Mouse (Mus musculus): ENCODE measurements around the gene Chil5. TPM values are rescaled to one million over a fixed set of nuclear protein-coding genes. Genes with fewer than 3 reads are reported as not detected.
A peak's percentile ranks its signal among the peaks of the same experiment; 100 is the strongest.
"Not testable (repeated sequence)": the region's sequence is repeated elsewhere in the genome, so short reads cannot be mapped to it uniquely, and the experiment has no call there.

Chil5 gene
- not detected for total RNA-seq (2021)

DNA sequence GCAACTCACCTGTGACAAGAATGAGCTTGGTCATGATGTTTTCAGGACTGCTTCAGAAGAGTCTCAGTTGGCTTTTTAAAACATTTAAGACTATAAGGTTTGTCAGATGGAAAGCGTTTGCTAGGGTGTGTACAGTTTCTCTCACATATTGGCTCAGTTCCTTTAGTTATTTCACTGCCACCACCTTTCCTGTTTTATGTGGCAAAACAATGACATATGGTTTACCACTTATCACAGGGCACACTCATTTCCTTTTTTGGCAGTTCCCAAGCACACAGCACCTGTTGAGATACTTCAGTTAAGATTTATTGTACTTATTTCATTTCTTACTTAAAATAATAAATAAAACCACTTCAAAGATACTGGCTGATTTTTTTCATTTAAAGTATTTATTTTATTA, at the start of gene Chil5:
Gene Chil5, minus strand, starts transcription at position 34 of the 400 bp plus-strand sequence.
- DNase-seq, result no peak

DNA sequence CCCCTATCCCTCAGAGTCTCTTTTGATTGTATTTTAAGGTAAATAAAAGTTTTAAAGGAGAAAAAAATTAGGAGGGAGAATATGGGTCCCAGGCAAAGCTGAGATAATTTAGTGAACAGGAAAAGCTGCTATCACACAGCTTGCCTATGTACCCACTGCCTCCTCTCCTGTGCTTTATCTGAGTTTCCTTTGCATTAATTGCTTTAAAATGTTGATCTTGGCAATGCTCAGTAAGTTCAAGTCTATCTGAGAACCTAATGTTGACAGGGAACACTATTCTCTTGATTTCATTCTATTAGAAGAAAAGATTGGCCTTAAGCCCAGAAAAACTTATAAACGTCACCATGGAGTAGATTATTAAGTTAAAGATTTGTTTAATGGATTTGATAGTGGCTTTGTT, 42.2 kb upstream of the Chil5 start:
- no peak for DNase-seq

DNA sequence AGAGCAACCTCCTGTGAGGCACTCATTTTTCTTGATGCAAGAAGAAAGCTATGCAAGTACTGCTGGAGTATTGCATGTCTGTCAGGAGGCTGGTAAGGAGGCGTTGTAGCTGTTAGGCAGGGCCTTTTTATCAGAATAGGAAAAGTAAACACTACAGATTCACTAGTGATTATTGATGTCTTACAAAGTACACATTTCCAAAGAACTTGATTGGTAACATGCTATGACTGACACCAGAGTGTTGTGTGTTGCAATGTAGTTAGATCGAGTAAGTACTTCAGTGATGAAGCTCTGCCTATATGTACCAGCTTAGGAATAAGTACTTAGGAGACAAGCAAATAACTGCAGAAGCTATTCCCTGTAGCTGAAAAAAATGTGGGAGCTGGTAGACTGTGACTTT, 38.4 kb upstream of the Chil5 start:
- DNase-seq, result no peak

DNA sequence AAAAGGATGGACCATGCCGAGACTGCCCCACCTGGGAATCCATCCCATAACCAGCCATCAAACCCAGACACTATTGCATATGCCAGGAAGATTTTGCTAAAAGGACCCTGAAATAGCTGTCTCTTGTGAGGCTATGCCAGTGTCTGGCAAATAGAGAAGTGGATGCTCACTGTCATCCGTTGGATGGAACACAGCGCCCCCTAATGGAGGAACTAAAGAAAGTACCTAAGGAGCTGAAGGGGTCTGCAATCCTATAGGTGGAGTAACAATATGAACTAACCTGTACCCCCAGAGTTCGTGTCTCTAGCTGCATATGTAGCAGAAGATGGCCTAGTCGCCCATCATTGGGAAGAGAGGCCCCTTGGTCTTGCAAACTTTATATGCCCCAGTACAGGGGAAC, 35.1 kb upstream of the Chil5 start:
- not testable (repeated sequence) for DNase-seq

DNA sequence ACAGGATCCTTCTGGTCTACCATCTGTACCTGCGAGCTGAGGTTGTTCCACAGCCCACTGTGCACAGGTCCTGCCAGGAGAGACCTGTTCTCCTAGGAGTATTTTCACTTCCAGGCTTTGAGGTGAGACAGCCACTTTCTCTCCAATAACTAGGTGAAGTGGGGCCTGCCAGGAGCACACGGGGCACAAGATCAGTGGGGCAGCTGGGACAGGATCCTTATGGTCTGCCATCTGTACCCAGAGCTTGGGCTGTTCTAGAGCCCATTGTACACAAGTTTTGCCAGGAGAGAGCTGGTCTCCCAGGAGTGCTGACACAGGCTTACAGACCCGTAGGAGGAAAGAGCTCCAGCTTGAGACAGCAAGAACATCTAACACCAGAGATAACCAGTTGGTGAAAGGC, 25.4 kb upstream of the Chil5 start:
- no peak for DNase-seq

DNA sequence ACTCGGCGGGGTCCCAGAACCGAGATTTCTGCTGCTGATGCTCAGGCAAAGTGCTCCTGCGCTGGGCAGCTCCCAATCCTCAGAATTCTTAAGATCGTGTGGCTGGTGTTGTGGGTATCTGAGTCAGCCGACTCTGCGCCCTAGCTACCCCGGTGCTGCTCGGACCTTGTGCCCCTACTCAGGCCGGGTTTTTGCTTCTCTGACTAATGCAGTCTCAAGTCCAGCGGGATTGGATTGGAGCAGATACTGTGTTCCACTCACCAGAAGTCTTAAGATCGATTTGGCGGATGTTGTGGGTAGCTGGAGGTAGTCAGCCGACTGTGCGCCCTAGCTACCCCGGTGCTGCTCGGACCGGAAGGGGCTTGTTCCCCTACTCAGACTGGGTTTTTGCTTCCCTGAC, 19.3 kb upstream of the Chil5 start:
- no peak for DNase-seq

DNA sequence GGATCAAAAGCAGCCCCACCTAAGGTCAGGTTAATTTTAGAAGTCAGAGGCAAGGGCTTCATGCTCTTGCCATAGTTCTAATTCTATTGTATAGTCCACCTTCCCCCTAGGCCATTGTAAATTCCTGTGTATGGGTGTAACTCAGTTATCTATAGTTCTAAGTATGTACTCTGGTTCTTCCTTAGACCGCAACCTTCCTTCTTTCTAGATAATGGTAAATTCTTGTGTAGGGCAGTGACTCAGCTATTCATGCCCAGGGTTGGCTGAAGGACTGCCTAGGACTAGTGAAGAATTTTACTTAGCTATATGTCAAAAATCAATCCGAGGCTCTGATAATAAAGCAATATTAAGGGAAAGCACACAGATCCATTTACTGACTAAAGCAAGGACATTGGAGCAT, 7.7 kb upstream of the Chil5 start:
- DNase-seq, result no peak

DNA sequence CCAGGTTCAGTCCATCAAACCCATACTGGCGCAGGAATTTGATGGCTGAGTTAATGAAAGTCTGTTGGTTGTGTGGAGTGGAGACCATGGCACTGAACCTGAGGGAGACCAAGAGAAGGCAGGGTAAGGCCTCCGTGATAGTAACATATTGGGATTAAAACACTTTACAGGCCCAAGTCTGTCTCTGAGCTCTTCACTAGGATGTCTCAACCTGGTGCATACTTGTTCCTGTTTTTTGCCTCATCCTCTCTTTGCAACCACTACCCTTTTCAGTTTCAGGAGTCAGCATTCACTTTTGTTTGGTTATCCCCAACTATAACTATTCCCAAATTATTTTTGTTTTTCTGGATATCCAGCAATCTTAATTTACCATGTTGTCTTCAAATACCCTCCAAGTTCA, 8.5 kb downstream of the Chil5 start:
- DNase-seq, result no peak

DNA sequence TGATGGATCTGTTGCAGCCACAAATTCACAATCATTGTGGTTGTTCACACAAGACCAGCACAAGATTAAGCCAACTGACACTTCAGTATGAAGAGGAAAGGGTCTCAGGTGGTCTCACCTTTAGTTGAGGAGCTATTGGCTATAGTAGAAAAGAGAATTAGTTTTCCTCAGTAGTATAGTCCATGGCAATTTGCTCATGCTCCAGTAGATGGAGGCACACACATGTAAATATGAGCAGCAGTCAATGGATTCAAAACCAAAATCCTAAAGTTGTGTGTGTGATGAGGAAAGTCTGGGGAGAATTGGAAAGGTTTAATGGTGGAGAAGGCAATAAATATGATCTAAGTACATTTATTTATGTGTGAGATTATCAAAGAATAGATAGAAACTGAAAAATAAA, 10.8 kb downstream of the Chil5 start:
- DNase-seq, result no peak

DNA sequence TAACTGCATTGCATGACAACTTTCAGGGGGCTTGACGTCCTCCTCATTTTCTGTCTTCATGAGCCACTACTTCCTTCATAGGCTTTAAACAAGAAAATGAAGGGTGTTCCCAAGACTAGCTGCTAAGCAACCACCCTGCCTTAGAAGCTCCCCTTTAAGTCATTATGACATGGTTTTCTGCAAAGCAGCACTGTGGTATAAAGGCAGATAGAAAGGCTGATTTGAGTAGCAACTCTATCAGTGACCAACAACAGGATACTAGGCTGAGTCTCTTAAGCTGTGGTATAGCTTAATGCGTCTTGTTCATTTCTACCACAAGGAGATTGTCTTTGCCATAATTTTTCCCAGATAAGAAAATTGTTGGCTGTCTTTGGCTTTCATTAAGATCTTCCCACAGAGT, 18.1 kb downstream of the Chil5 start, which contains the start of gene Pifo:
Gene Pifo, minus strand, starts transcription at position 101 of the 400 bp plus-strand sequence.
- DNase-seq, result no peak

DNA sequence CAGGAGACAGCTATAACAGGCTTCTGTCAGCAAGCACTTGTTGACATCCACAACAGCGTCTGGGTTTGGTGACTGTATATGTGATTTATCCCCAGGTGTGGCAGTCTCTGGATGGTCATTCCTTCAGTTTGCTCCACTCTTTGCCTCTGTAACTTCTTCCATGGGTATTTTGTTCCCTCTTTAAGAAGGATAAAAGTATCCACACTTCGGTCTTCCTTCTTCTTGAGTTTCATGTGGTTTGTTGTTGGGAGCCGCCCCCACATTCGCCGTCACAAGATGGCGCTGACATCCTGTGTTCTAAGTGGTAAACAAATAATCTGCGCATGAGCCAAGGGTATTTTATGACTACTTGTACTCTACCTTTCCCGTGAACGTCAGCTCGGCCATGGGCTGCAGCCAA, 29.3 kb downstream of the Chil5 start:
- DNase-seq, result not testable (repeated sequence)

DNA sequence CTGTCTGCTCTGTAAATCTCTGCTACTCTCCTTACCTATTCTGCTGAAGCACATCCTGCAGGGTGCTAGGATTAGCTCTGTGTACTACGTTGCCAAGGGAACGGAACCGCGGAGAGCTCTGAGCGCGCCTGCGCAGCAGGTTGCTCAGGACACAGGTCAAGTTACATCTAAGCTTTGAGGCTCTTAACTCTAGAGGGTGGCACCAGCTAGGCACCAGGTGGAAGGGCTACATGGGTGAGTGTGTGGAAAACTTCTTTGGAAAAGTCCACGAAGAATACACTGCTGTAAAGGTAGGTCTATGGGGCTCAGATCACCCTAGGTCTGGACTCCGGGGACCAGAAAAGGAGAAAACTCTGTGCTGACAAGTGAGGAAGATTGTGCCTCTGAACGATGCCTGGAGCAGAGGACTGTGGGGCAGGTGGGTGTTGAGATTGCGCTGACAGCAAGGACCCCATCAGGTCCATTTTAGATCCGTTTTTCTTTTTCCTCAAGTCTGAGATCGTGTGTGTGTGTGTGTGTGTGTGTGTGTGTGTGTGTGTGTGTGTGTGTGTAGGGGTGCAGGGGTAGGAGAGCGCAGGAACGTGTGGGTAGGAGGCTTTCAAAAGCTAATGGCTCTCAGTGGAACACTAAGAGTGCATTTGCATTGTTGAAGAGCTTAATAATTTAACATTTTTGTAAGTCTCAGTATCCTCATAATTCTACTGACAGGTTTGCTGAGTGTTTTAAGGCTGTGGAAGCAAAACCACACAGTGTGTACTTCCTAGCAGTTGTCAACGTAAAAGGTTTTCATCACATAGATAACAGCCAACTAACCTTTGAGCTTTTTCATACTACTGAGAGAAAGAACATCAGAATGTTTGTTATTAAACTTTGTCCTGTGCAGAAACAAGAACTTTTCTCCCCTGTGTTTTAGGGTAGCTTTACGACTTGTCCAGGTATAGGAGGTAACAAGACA, 30.9 kb downstream of the Chil5 start:
- peak; percentile 16 to 18 for DNase-seq

DNA sequence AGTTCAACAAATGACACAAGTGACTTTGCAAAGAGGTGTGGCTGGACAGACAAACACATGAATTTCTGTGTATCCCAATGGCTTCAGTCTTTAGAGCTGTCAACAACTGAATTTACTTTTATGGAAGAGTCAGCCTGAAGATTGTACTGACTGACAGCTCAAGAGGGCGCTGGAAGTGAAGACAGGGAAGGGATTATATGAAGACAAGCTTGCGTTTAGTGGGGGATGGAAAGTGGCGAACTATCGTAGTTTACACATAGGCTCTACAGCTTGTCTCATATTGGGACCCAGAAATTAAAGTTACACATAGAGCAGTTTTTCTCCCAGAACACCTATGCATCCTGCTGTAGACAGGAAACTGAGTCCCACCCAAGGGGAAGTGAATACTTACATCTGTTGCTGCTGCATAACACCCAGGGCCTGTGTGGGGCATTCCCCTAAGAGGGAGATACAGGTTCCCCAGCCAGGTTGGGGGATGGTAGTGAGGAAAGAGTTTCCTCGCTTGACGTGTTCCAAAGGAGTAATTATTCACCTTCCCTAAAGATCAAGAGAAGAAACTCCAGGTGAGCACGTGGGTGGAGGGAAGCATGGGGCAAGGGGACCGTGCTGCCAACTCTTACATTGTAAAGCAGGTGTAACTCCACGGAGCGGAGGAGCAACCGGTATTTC, 31.8 kb downstream of the Chil5 start:
- no peak for DNase-seq

DNA sequence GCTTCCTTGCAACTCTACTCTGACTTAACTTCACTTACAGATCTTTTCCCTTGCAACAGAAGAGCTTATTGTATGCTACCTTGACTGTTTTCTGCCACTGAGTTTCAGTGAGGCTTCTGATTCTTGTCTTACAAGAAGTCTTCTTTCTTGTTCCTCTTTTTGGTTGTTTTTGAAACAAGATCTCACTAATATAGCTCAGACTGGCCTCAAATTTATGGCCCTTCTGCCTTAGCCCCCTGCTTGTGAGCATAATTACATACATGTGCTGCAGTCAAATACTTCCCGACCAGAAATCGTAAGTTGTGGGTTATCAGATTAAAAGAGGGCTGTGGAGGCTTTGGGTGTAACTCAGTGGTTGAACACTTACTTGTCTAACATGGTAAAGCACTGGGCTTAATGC, 37.9 kb downstream of the Chil5 start:
- no peak for DNase-seq

DNA sequence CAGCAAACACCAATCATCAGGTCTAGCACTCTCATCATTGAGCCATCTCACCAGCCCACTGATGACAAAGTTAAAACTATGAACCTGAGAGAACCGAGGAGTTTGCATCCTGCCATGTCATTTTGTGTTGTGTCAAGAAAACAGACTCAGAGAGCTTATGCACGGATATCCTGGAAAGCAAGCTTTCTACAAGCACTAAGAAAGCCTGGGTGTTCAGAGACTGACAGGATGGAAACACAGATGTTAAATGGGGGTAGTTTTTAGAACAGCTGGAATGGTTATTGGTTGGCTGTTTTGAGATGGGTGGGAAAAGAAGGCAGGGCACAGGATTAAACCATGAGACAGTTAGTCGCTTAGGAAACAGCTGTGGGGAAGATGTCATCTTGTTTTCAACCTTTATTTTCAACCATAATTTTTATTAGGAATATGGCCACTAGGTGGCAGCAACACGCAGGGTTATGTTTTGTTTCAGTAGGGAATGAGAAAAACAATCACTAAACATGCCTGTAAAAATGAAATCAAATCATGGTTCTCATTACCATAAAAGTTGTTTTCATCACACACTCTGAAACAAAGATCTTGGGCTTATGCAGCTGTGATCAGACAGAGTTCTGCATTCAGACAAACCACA, 40.8 kb downstream of the Chil5 start:
- DNase-seq, result peak; percentile 11 to 31

DNA sequence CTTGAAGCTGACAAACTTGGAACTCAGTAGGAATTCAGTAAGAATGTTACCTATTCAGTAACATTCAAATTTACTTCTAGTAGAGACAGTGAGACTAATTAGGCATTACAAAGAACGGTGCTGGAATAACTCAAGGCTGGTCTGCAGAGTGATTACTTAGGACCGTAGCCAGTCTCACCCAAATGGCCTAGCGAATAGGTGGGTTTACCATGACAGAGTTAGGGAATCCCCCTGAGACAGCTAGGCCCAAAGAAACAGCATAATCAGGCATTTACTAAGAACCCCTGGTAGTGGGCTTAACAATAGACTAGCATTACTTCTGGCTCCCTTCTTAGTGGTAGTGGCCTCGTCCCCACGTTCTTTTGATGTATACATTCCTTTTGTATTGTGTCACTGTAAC, 43.0 kb downstream of the Chil5 start:
- DNase-seq, result not testable (repeated sequence)

DNA sequence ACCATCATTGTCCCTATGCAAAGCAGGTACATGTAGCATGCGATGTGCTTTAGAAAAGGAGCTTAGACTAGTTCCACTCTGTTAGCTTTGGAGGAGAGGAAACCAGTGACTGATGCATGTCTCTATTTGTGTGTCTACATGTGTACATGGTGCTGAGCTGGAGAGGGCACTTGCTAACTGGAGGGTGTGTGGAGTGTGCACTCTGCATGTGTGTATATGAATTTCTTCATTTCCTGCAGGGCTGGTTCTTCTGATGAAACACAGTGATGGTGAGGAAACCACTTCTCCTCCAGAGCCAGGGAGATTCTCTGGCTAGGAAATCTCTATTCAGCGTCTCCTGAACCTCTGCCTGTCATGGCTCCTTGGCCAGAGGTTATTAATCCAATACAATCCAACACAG, 58.4 kb downstream of the Chil5 start:
- DNase-seq, result no peak

DNA sequence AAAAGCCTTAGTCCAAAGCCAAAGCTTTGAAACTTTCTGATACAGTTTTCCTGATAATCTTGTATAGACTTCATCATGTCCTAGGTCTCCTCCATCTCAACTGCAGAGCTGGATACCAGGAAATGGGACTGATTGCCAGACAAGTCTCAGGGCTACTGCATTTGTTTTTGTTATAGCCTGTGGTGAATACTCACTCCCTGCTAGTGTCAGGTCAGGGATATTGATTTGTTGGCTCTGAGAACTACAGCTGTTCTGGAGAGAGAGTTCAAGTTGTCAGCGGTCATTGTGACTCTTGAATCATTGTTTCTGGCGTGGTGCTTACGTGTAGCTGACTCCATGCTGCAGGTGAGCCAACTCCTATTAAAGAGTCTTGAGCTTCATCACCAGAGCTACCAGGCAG, 59.2 kb downstream of the Chil5 start, which contains the start of gene Ovgp1:
Gene Ovgp1, plus strand, starts transcription at position 301 of the 400 bp plus-strand sequence.
- DNase-seq, result no peak

DNA sequence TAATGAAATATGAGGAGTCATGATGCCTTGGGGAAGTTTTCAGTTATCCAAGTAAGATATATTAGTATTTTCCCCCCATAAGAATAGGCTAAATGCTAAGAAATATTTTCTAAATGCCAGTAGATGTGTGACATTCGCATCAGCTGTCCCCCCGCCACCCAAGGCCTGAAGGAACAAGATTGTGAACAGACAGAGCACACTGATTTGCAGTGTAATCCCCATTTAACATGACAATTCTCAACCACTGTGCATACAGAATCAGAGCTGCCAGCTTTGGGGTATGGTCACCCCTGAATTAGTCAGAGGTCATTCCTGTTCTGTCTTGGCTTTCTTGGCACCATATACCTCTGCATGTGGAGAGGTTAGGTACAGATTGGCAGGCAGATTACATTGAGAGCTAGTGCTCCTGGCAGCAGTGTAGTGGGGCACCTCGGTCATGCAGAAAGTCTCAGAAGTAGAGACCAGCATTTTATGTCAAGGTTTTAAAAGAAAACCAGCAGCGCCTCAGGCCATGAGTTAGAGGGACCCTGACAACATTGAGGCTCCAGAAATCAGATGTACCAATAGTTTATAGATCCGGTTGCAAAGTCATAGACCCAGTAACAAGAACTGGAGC, 60.7 kb downstream of the Chil5 start:
- DNase-seq, result no peak
